Mouse (Mus musculus): Measurements from ENCODE around the gene Tcf7l1.

The Tcf7l1 gene

GRCm38 (mm10) chr6:72747156-72747555, 41.9 kb downstream of the Tcf7l1 start:
- no peak for DNase-seq (ENCODE audit: low read depth, low spot score)

GRCm38 (mm10) chr6:72745781-72746180, 43.3 kb downstream of the Tcf7l1 start:
- no peak for DNase-seq (ENCODE audit: low read depth, low spot score)

GRCm38 (mm10) chr6:72744144-72744800, 44.8 kb downstream of the Tcf7l1 start:
- no peak for DNase-seq (ENCODE audit: low read depth, low spot score)

- no peak for DNase-seq (ENCODE audit: low read depth, low spot score)
These were observed 45.4 kb downstream of the Tcf7l1 start for GRCm38 (mm10) chr6:72743624-72744041.

- DNase-seq (ENCODE audit: low read depth, low spot score), result no peak
These were observed 46.7 kb downstream of the Tcf7l1 start for GRCm38 (mm10) chr6:72742331-72742730.

GRCm38 (mm10) chr6:72740596-72741421, 48.2 kb downstream of the Tcf7l1 start:
- no peak for DNase-seq (ENCODE audit: low read depth, low spot score)

GRCm38 (mm10) chr6:72736872-72737271, 52.2 kb downstream of the Tcf7l1 start:
- DNase-seq (ENCODE audit: low read depth, low spot score), result no peak

- DNase-seq (ENCODE audit: low read depth, low spot score), result no peak
These were observed 53.8 kb downstream of the Tcf7l1 start for GRCm38 (mm10) chr6:72735206-72735605.

- no peak for DNase-seq (ENCODE audit: low read depth, low spot score)
These were observed 55.7 kb downstream of the Tcf7l1 start for GRCm38 (mm10) chr6:72733375-72733774.

GRCm38 (mm10) chr6:72732109-72732508, 56.9 kb downstream of the Tcf7l1 start:
- no peak for DNase-seq (ENCODE audit: low read depth, low spot score)

GRCm38 (mm10) chr6:72730560-72730849, 58.5 kb downstream of the Tcf7l1 start:
- DNase-seq (ENCODE audit: low read depth, low spot score), result peak; percentile 23

GRCm38 (mm10) chr6:72729831-72730559, 59.1 kb downstream of the Tcf7l1 start:
- DNase-seq (ENCODE audit: low read depth, low spot score), result no peak

GRCm38 (mm10) chr6:72727826-72728225, 61.2 kb downstream of the Tcf7l1 start:
- no peak for DNase-seq (ENCODE audit: low read depth, low spot score)

- DNase-seq (ENCODE audit: low read depth, low spot score), result no peak
These were observed 64.4 kb downstream of the Tcf7l1 start for GRCm38 (mm10) chr6:72724494-72725180.

- no peak for DNase-seq (ENCODE audit: low read depth, low spot score)
These were observed 65.2 kb downstream of the Tcf7l1 start for GRCm38 (mm10) chr6:72723731-72724385.

- no peak for DNase-seq (ENCODE audit: low read depth, low spot score)
These were observed 65.9 kb downstream of the Tcf7l1 start for GRCm38 (mm10) chr6:72723143-72723542.

GRCm38 (mm10) chr6:72720852-72721251, 68.2 kb downstream of the Tcf7l1 start:
- no peak for DNase-seq (ENCODE audit: low read depth, low spot score)

- DNase-seq (ENCODE audit: low read depth, low spot score), result peak; percentile 73
These were observed 74.3 kb downstream of the Tcf7l1 start for GRCm38 (mm10) chr6:72714726-72715125.

GRCm38 (mm10) chr6:72714250-72714649, 74.8 kb downstream of the Tcf7l1 start:
- no peak for DNase-seq (ENCODE audit: low read depth, low spot score)

- peak; percentile 74 for DNase-seq (ENCODE audit: low read depth, low spot score)
These were observed 77.5 kb downstream of the Tcf7l1 start for GRCm38 (mm10) chr6:72711508-72712081.

- peak; percentile 54 for DNase-seq (ENCODE audit: low read depth, low spot score)
These were observed 78.1 kb downstream of the Tcf7l1 start for GRCm38 (mm10) chr6:72710897-72711507.
